Mouse (Mus musculus): ENCODE data around the gene Ryr1.

DNA sequence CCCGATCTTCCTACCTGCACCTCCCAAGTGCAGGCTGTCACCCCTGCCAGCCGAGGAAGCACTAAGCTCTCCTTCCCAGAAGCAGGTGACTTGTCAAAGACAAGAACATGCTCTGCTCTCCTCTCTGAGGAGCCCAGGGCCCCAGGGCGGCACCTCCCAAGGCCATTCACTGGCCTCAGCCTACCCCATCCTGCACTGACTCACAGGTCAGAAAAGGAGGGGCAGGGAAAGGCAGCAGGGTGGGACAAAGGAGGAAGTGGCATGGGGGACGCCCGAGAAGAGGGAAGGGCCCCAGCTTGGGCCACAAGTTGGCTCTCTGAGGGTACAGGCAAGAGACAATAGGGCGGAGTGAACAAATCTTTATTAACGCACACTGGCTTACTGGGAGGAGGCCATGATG lies 153.9 kb downstream of the Ryr1 start:
- no peak for TF ChIP-seq CTCF (IDR thresholded peaks at IDR 0.05; ENCODE audit: low read depth)
- TF ChIP-seq EP300 (IDR thresholded peaks at IDR 0.05; ENCODE audit: low read depth), result no peak
